Mouse (Mus musculus) testis, adult 2 months (tissue): ENCODE data around the gene Ndufb7.

Experiments used
- CTCF ChIP-seq: fragments of 200-500 bp; IDR thresholded peaks from 2 replicates; pipeline ENCODE4 v1.5.1; 2012; ENCODE audit warnings: low read depth, mild to moderate bottlenecking, inconsistent platforms, low read length, moderate library complexity; ENCODE audit not compliant: control insufficient read depth, insufficient read depth, insufficient replicate concordance
- POLR2A ChIP-seq: fragments of 200-500 bp; IDR thresholded peaks from 2 replicates; pipeline ENCODE4 v1.6.1; 2012; ENCODE audit warnings: low read depth, mild to moderate bottlenecking, inconsistent platforms, low read length, moderate library complexity; ENCODE audit not compliant: control insufficient read depth

DNA sequence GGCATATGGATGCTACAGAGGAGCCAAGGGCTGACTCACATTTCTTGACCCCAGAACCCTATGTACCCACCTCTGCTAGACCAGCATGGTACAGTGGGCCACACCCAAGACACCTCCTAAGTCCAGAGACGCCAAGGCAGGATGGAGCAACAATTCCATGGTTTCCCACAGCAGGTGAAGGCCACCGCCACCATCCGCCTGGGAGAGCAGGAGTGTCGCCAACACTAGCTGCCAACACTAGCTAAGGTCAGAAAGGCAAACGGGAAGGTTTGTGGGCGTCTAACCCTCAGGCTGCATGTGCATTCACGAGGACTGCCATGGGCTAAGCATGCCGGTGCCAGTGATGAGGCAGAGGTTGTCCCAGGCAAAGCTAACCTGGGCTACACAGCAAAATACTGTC lies 15.8 kb downstream of the Ndufb7 start:
- TF ChIP-seq CTCF (no peak), POLR2A (no peak)
